Mouse (Mus musculus) spleen, adult 2 months (tissue): ENCODE measurements around the gene Creb3. TPM values are rescaled to one million over a fixed set of nuclear protein-coding genes. Genes with fewer than 3 reads are reported as not detected.

Source experiments
- DNase-seq, 2 experiments: peaks; one replicate each; pipeline versions ENCODE4 v3.0.0 to v3.0.0-alpha.2; 2012 to 2021; ENCODE audit warnings: low spot score in 2 of 2, low read depth in 1 of 2
- H3K27ac ChIP-seq: fragments of 200-500 bp; 2 replicates; pipeline ENCODE4 v1.5.1; 2012; ENCODE audit warnings: low read length, inconsistent platforms; ENCODE audit not compliant: insufficient read depth
- H3K27me3 ChIP-seq: fragments of 200-500 bp; 2 replicates; pipeline ENCODE4 v1.6.1; 2012; ENCODE audit warnings: mild to moderate bottlenecking, moderate library complexity, low read length, inconsistent platforms; ENCODE audit not compliant: control insufficient read depth, insufficient read depth
- H3K36me3 ChIP-seq: fragments of 200-500 bp; 2 replicates; pipeline ENCODE4 v1.6.1; 2012; ENCODE audit warnings: mild to moderate bottlenecking, low read length, inconsistent platforms; ENCODE audit not compliant: control insufficient read depth, insufficient read depth
- H3K4me1 ChIP-seq: fragments of 200-500 bp; 2 replicates; pipeline ENCODE4 v1.6.1; 2011; ENCODE audit warnings: inconsistent platforms; ENCODE audit not compliant: control insufficient read depth, insufficient read depth, insufficient read length
- H3K4me3 ChIP-seq: fragments of 200-500 bp; 2 replicates; pipeline ENCODE4 v1.5.1; 2011; ENCODE audit warnings: mild to moderate bottlenecking, inconsistent platforms; ENCODE audit not compliant: insufficient read depth, insufficient read length; ENCODE audit errors: extremely low read depth
- CTCF ChIP-seq: fragments of 200-500 bp; IDR thresholded peaks from 2 replicates; pipeline ENCODE4 v1.5.1; 2011; ENCODE audit warnings: mild to moderate bottlenecking, inconsistent platforms; ENCODE audit not compliant: insufficient read depth, insufficient read length, insufficient replicate concordance; ENCODE audit errors: extremely low read depth
- POLR2A ChIP-seq: fragments of 200-500 bp; IDR thresholded peaks from 2 replicates; pipeline ENCODE4 v1.6.1; 2011; ENCODE audit warnings: low read depth, low read length, inconsistent platforms
- WGBS: fragments of 180-500 bp; shearing (Covaris S2); methylation state at CpG from one replicate; pipeline ENCODE4 v1.1.7; 2018; 5-methylcytosine and 5-hydroxymethylcytosine counted together
- polyA plus RNA-seq: library from polyadenylated mRNA; depleted of rRNA; stranded (reverse); fragments of >200 nt; gene quantifications from 2 replicates; pipeline ENCODE4 v1.2.3, GENCODE M21; 2012

Gene Creb3
- polyA plus RNA-seq, 1 experiment = 48.8 TPM

- no peaks in the 10 kb centered on the region for H3K27me3 ChIP-seq
- DNase-seq = no peak
- peaks cover 14% of the 10 kb centered on the region; the same call in 1 of the 2 replicates for H3K4me1 ChIP-seq
- H3K27ac ChIP-seq = no peak overlapping the region
- peaks cover 67% of the 10 kb centered on the region for H3K36me3 ChIP-seq
- no peak overlapping the region for H3K4me3 ChIP-seq
- no peak for TF ChIP-seq CTCF
Measured at GRCm38 (mm10) chr4:43553891-43554290, 8.2 kb upstream of the Creb3 start.

- Histone ChIP-seq H3K4me1 (peaks cover 21% of the 10 kb centered on the region; the same call in 1 of the 2 replicates), H3K36me3 (peaks cover 48% of the 10 kb centered on the region), H3K27me3 (no peaks in the 10 kb centered on the region), H3K4me3 (no peak overlapping the region), H3K27ac (no peak overlapping the region)
- TF ChIP-seq CTCF (no peak), POLR2A (no peak)
- DNase-seq = no peak
- 79% methylated on average over 7 of the region's 7 CpGs for WGBS
Measured at GRCm38 (mm10) chr4:43555926-43556325, 6.2 kb upstream of the Creb3 start.

GRCm38 (mm10) chr4:43558028-43558630 lies 4.0 kb upstream of the Creb3 start:
- Histone ChIP-seq H3K4me3 (peak overlapping the region; percentile 7; the same call in 1 of the 2 replicates), H3K36me3 (peaks cover 32% of the 10 kb centered on the region), H3K4me1 (peaks cover 22% of the 10 kb centered on the region; the same call in 1 of the 2 replicates), H3K27me3 (no peaks in the 10 kb centered on the region), H3K27ac (peak overlapping the region; percentile 77)
- 18% methylated on average over 5 of the region's 5 CpGs for WGBS
- no peak for DNase-seq
- no peak for TF ChIP-seq CTCF
- no peak for TF ChIP-seq POLR2A

DNA sequence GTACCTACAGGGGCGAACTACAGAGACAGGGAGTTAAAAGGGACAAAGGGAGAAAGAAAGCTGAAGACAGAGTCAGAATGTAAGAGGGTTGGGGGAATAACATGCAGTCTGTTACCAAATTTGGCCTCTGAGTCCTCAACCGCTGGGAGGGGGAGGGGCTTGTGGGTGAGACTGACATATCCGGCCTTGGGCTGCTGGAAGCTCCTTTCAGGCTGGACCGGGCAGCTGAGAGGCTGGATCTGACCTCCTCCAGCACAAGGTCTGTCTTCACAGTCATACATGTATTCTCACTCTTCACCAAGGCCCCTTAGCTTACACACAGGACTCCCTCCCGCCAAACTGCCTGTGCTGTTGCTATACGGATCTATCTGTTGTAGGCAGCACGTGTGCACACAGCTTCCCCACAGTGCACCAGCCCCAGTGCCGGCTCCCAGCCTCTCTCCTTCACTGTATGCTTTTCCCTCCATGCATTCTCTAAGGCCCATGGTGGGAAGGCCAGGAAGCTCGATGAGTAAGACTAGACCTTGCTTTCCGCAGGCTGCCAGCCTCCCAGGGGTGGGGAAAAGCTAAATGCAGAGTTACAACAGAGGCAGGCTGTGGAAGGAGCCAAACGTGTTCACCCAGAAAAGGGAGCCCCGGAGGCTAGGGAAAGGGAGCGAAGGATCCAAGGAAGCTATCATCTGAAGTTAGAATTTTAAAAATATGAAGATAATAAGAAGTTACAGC lies 3.3 kb upstream of the Creb3 start:
- Histone ChIP-seq H3K27ac (peak overlapping the region; percentile 77), H3K4me1 (peaks cover 25% of the 10 kb centered on the region; the same call in 1 of the 2 replicates), H3K36me3 (peaks cover 26% of the 10 kb centered on the region), H3K27me3 (no peaks in the 10 kb centered on the region), H3K4me3 (peak overlapping the region; percentile 32; the same call in 1 of the 2 replicates)
- 9% methylated on average over 13 of the region's 13 CpGs for WGBS
- TF ChIP-seq CTCF (no peak), POLR2A (no peak)
- peak; percentile 23 to 71 for DNase-seq

GRCm38 (mm10) chr4:43559519-43560242 lies 2.5 kb upstream of the Creb3 start:
- H3K27me3 ChIP-seq = no peaks in the 10 kb centered on the region
- WGBS = 19% methylated on average over 13 of the region's 13 CpGs
- TF ChIP-seq CTCF (no peak), POLR2A (no peak)

GRCm38 (mm10) chr4:43560243-43560611 lies 1.9 kb upstream of the Creb3 start:
- peak overlapping the region; percentile 64 for H3K4me3 ChIP-seq
- peaks cover 14% of the 10 kb centered on the region for H3K36me3 ChIP-seq
- H3K4me1 ChIP-seq = peaks cover 25% of the 10 kb centered on the region; the same call in 1 of the 2 replicates
- no peaks in the 10 kb centered on the region for H3K27me3 ChIP-seq
- 2% methylated on average over 6 of the region's 6 CpGs for WGBS
- TF ChIP-seq POLR2A (no peak), CTCF (no peak)
- DNase-seq = peak in 1 of 2 experiments; percentile 42
- H3K27ac ChIP-seq = peak overlapping the region; percentile 76

More at GRCm38 (mm10) chr4:43559519-43560242, 2.5 kb upstream of the Creb3 start:
- Histone ChIP-seq H3K36me3 (peaks cover 18% of the 10 kb centered on the region), H3K4me3 (peak overlapping the region; percentile 64; the same call in 1 of the 2 replicates), H3K4me1 (peaks cover 25% of the 10 kb centered on the region; the same call in 1 of the 2 replicates), H3K27ac (peak overlapping the region; percentile 76)
- no peak for DNase-seq

- 4% methylated on average over 2 of the region's 2 CpGs for WGBS
- H3K36me3 ChIP-seq = peaks cover 13% of the 10 kb centered on the region
- H3K4me1 ChIP-seq = peaks cover 25% of the 10 kb centered on the region; the same call in 1 of the 2 replicates
- H3K4me3 ChIP-seq = peak overlapping the region; percentile 64
- peak overlapping the region; percentile 91 for H3K27ac ChIP-seq
- H3K27me3 ChIP-seq = no peaks in the 10 kb centered on the region
- DNase-seq = no peak
- TF ChIP-seq CTCF (no peak), POLR2A (no peak)
Measured at GRCm38 (mm10) chr4:43560976-43561375, 1.2 kb upstream of the Creb3 start.
